Mouse (Mus musculus): ENCODE data around the gene 1700020L24Rik.

GRCm38 (mm10) chr11:83450550-83450949 lies 13.1 kb downstream of the 1700020L24Rik start:
- TF ChIP-seq CTCF (IDR thresholded peaks at IDR 0.05; ENCODE audit: low read depth) (no peak), EP300 (IDR thresholded peaks at IDR 0.05; ENCODE audit: low read depth) (no peak)

Data from liver, embryonic 14.5 days (tissue).